Mouse (Mus musculus) E14TG2a.4 (cell line): ENCODE measurements around the gene 4930590J08Rik.

Source experiments
- H3K27me3 ChIP-seq: 2 replicates; pipeline ENCODE4 v1.6.1; 2014; ENCODE audit warnings: low read length, control low read depth; ENCODE audit not compliant: insufficient read depth
- H3K36me3 ChIP-seq: 2 replicates; pipeline ENCODE4 v1.6.1; 2014; ENCODE audit warnings: low read length, control low read depth; ENCODE audit not compliant: insufficient read depth
- H3K4me1 ChIP-seq: replicated peaks from 2 replicates; pipeline ENCODE4 v1.6.1; 2014; ENCODE audit warnings: low read depth, low read length, control low read depth
- H3K4me3 ChIP-seq: replicated peaks from 2 replicates; pipeline ENCODE4 v1.5.1; 2014; ENCODE audit warnings: mild to moderate bottlenecking, low read length
- H3K9me3 ChIP-seq: 2 replicates; pipeline ENCODE4 v1.6.1; 2014; ENCODE audit warnings: low read length, control low read depth
- CTCF ChIP-seq: conservative IDR thresholded peaks from 2 replicates; pipeline ENCODE4 v1.5.1; 2014; ENCODE audit warnings: low read length
- NANOG ChIP-seq: IDR thresholded peaks from 2 replicates; pipeline ENCODE4 v1.6.1; 2014; ENCODE audit warnings: borderline replicate concordance, low read length, mixed read lengths
- POU5F1 ChIP-seq: IDR thresholded peaks from 2 replicates; pipeline ENCODE4 v1.6.1; 2014; ENCODE audit warnings: low read length, borderline replicate concordance

Gene 4930590J08Rik

GRCm38 (mm10) chr6:91993795-91994505 is 91.3 kb downstream of the 4930590J08Rik start:
- TF ChIP-seq NANOG (no peak), CTCF (no peak), POU5F1 (no peak)
- Histone ChIP-seq H3K4me3 (no peak overlapping the region), H3K27me3 (no peaks in the 10 kb centered on the region), H3K4me1 (0 out of 2 replicates have a peak, but pooled peaks cover 1% of the 10 kb centered on the region), H3K9me3 (no peaks in the 10 kb centered on the region), H3K36me3 (no peaks in the 10 kb centered on the region)

GRCm38 (mm10) chr6:91996072-91996471 is 93.5 kb downstream of the 4930590J08Rik start:
- H3K27me3 ChIP-seq, result no peaks in the 10 kb centered on the region
- H3K36me3 ChIP-seq, result no peaks in the 10 kb centered on the region

More at GRCm38 (mm10) chr6:91996072-91996471, 93.5 kb downstream of the 4930590J08Rik start:
- Histone ChIP-seq H3K4me3 (no peak overlapping the region), H3K4me1 (no peaks in the 10 kb centered on the region), H3K9me3 (no peaks in the 10 kb centered on the region)
- TF ChIP-seq POU5F1, result no peak
- TF ChIP-seq CTCF, result no peak
- TF ChIP-seq NANOG, result no peak
